Mouse (Mus musculus): ENCODE measurements at regions not wholly inside any gene's neighbourhood (a gene's known extent, or its start where the extent isn't known, plus 50 kb on each side); places are given as distances from the start of the nearest gene placed in this dataset.

DNA sequence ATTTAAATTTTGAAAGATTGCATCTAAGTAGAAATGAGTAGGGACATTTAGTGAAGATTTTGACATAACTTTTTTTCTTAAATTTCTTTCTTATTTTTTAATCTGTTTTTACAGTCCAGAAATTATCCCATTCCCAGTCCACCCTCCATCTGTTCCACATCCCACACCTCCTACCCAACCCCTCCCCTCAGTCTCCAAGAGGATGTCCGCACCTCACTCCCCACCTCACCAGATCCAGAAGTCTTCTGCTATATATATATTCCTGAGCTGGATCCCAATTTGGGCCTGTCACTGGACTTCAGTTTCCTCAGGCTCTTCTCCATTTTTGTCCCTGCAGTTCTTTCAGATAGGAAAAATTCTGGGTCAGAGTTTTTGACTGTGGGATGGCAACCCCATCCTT, 3879.6 kb upstream of the Gm7489 start:
- DNase-seq (ENCODE audit: low spot score): no peak

DNA sequence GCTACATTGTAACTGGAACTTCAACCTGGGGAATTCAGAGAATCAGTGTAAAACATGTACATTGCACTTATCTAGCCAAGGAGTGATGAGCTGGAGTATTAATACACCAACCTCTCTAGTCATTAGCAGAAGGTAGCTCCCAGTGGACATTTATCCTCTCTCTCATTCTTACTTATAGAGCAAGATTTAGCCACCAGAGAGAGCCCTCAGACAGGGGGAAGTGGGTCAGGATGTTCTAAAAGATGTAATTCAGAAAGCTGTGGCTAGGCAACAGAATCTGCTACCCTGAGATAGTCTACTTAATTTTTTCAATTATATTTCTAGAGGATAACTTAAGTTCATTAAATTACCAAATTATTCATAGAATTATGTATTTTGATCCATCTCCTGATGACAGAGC, 3838.1 kb upstream of the Gm7489 start:
- DNase-seq (ENCODE audit: low spot score): peak; percentile 28

DNA sequence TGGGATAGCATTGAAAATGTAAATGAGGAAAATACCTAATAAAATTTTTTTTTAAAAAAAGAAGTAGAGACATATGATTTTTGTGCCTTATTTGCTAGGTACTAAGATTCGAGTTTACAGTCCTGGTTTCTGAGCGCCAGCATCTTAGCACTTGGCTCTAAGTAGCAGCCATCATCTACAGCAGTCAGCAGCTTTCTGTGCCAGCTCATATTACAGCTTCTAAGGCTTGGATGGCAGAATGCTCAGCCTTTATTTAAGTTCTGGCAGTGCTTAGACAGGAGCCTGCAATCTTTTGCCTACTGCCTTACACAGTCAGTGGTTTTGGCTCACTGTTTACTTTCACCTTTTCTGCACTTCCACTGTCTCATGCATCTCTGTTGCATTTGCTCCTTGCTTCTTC, 3831.2 kb upstream of the Gm7489 start:
- DNase-seq (ENCODE audit: low spot score): peak; percentile 3

DNA sequence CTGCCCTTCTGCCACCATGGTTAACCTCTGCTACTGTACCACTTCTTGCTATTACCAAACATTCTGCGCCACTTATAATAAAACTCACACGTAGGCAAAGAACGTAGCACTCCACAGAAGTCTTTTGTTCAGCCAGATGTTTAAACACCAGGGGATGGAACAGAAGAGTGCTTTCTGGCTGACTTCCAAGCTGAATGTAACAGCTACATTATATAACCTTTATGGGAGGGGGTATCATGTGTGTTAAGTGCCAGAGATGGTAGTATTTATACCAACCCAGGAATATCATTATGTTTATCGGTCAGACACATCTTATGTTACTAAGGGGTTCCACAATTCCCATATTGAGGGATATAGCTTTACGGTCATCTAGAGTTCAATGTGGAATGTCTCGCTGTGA, 3830.8 kb upstream of the Gm7489 start:
- no peak for DNase-seq (ENCODE audit: low spot score)

DNA sequence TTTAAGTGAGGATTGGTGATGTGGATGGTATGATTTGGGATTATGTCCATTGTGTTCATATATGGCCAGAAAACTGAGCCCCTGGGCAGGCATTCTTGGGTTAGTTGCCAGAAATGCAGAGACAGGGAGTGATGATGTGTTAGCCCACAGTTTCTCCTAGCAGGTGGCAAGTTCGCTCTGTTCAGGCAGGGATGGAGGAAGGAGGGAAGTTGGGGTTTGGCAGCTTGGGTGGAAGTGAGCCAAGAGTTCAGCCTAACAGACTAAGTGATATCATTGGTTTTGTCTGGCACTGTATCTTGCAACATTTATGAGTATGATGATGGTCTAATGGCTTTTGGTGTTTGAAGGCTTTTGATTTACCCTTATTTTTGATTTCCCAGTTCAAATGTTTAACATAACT, 3806.5 kb upstream of the Gm7489 start:
- DNase-seq (ENCODE audit: low spot score): no peak

DNA sequence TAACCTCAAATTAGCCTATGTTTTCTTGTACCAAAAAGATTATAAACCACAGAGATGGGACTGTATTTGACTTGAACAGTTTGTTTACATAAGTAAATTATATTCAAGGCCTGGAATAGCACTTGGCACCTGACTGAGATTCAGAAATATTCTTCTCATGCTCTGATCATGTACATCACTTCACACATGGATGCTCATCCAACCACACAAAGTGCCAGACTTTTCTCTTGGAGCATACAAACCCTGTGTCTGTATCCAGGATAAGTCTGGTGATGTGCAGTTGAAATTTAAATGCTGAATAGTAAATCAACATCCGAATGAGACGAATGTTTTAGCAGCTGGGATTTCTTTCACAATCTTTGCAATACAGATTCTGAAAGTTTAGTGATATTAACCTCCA, 3802.3 kb upstream of the Gm7489 start:
- no peak for DNase-seq (ENCODE audit: low spot score)

DNA sequence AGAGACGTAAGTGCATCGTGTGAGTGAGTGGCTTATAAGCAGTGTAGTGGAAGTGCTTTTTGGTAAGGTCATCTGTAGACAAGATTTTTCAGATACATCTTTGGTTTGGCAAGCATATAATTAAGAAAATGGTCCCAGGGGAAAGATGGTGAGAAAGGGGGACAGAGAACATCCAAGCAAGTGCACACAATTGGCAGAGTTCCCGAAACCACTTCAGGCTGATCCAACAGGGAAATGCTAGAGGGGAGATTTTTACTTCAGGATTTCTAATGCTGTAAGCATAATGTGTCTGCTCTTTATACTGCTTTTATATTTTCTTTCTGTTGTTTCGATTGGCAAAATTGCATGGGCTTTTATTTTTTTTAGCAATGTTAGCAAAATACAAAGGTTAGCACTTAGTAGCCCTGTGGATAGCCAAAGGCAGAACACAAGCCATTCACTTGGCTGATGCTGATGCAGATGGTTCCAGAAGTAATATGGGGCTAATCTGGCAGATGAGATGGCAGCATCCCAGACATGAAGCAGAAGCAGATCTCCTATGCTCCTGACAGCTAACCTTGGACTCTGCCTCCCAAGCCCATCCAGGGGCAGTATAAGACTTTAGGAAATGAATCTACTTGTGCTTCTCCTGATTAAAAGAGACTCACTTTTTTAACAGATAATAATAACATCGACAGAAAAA, 3782.0 kb upstream of the Gm7489 start:
- DNase-seq (ENCODE audit: low spot score): peak; percentile 47

DNA sequence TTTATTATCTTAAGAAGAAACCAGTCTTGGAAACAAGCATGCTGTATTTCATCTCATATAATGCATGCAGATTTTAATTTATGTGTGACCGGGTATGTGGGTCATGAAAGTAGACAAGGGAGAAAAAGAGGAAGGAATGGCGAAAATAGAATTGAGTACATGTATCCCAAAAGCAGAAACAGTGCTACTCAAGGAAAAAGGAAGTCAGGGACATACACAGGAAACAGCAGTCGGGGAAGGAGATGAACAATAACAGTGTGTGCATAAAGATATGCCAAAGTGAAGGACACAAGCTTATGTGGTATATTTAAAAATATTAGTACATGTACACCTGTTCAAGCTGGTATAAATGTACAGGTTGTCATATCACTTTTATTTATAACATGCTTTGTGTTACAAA, 3775.8 kb upstream of the Gm7489 start:
- DNase-seq (ENCODE audit: low spot score): no peak

DNA sequence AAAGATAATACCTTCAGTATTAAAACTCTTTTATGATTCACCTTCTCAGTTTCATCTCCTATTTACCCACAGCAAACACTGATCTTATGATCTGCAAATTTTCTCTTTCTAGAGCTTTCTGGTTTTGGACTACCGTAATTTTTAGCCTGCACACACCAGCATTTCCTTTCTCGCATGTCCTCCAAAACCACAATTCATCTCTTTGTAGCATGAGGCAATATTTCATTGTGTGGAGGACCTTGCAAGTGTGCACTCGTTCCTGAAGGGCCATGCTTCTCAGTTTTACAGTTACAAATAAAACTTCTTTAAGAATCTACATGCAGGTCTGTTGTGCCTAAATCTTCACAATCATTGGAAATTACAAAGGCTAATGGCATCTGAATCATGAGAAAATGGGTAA, 3730.8 kb upstream of the Gm7489 start:
- no peak for DNase-seq (ENCODE audit: low spot score)

DNA sequence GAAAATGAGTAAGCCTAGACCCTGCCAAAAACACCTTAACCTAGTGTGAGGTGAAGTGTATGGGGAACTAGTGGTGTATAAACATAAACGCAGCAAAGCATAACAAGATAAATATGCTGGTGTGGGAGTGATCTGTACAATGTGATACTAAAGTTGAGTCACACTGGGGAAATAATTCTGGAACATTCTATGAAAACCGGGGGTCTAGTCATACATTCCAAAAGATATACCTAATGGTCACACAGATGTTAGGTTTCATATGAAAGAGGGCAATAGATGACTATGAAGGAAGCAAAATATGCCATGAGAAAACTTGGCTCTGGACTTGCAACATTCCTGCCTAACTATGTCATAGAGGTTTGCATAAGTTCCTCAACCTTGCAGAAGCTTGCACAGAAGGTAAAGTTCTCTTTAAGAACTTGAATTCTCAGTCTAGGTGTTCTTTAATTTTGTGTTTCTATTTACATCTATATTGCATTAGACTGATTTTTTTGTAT, 3712.4 kb upstream of the Gm7489 start:
- DNase-seq (ENCODE audit: low spot score): no peak

DNA sequence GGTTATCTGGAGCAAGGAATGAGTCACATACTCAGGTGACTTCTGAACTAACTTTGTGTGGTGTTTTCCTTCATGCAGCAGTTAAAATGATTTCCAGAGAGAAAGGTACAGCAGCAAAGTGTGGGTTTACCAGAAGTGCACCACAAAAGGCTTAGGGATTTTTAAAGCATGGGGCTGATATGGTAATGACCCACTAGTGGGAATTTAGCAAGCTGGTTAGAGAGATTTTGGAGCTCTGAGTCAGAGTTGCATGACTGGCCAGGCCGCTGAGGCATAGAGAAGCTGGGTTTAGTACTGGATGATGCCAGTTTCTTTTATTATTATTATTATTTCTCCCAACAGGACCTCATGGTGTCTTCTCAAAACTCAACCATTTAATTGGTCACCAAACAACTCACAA, 3701.5 kb upstream of the Gm7489 start:
- no peak for DNase-seq (ENCODE audit: low spot score)

Data from adipocyte (in vitro differentiated cells).